Mouse (Mus musculus) lung, postnatal 0 days (tissue): ENCODE data around the gene Capn12. TPM values are rescaled to one million over a fixed set of nuclear protein-coding genes. Genes with fewer than 3 reads are reported as not detected.

ENCODE experiments used
- ATAC-seq: fragments of 200-750 bp; cut with Nextera tagmentation; 2 replicates; pipeline ENCODE4 v1.8.0; 2017; ENCODE audit warnings: moderate library complexity
- DNase-seq: peaks from one replicate; pipeline ENCODE4 v3.0.0-alpha.2; 2016; ENCODE audit warnings: low spot score
- H3K27ac ChIP-seq: fragments of 300-500 bp; sonication (generic); 2 replicates; pipeline ENCODE4 v1.5.1; 2014; ENCODE audit warnings: antibody characterized with exemption, mild to moderate bottlenecking, low read length, mixed read lengths
- H3K27me3 ChIP-seq: fragments of 300-500 bp; sonication (generic); replicated peaks from 2 replicates; pipeline ENCODE4 v1.6.1; 2014; ENCODE audit warnings: low read length, mixed read lengths; ENCODE audit not compliant: insufficient read depth
- H3K36me3 ChIP-seq: fragments of 300-500 bp; sonication (generic); 2 replicates; pipeline ENCODE4 v1.6.1; 2014; ENCODE audit warnings: low read length, mixed read lengths; ENCODE audit not compliant: insufficient read depth
- H3K4me1 ChIP-seq: fragments of 300-500 bp; sonication (generic); 2 replicates; pipeline ENCODE4 v1.6.1; 2014; ENCODE audit warnings: antibody characterized with exemption, low read depth, low read length, mixed read lengths; ENCODE audit not compliant: insufficient read depth
- H3K4me2 ChIP-seq: fragments of 300-500 bp; sonication (generic); replicated peaks from 2 replicates; pipeline ENCODE4 v1.6.1; 2014; ENCODE audit warnings: low read depth, mild to moderate bottlenecking, low read length, moderate library complexity, mixed read lengths
- H3K4me3 ChIP-seq: fragments of 300-500 bp; sonication (generic); 2 replicates; pipeline ENCODE4 v1.5.1; 2014; ENCODE audit warnings: low read depth, low read length
- H3K9ac ChIP-seq: fragments of 300-500 bp; sonication (generic); replicated peaks from 2 replicates; pipeline ENCODE4 v1.6.1; 2014; ENCODE audit warnings: low read depth, mild to moderate bottlenecking
- H3K9me3 ChIP-seq: fragments of 300-500 bp; sonication (generic); 2 replicates; pipeline ENCODE4 v1.6.1; 2016; ENCODE audit warnings: low read length, mixed read lengths
- CTCF ChIP-seq: IDR thresholded peaks from 2 replicates; pipeline ENCODE4 v1.5.1; 2016; ENCODE audit warnings: antibody characterized with exemption, mild to moderate bottlenecking
- EP300 ChIP-seq: IDR thresholded peaks from 2 replicates; pipeline ENCODE4 v1.6.1; 2016; ENCODE audit warnings: antibody characterized with exemption, mild to moderate bottlenecking, control low read depth
- WGBS: fragments of 180-500 bp; shearing (Covaris S2); extraction: QIAGEN DNeasy Blood & Tissue Kit; methylation state at CpG from one replicate; pipeline ENCODE4 v1.1.7; 2014; 5-methylcytosine and 5-hydroxymethylcytosine counted together
- polyA plus RNA-seq: library from polyadenylated mRNA; unstranded; fragments of >200 nt; fragmentation: Nextera tagmentation; extraction: Ambion mirVana; gene quantifications from 2 replicates; pipeline ENCODE4 v1.2.1, GENCODE M21; 2015

Capn12 gene
- polyA plus RNA-seq, 1 experiment from 2014 or later, result 0.33 TPM

DNA sequence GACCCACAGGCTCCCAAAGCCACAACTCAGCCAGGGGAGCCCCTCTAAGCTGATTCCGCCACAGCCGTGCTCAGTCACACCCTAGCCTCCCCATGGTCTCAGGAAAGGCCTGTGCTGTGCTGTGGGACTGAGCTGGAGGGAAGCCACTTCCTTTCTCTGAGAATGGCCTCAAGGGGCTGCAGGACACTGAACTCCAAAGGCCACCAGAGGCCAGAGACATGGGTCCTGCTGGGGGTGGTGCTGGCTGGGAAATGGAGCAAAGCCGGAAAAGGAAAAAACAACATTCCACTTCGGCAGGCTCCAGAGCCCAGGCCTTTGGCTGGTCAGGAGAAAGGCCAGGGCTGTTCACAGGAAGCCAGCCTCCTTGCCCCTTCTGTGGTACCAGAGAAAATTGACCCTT, 30.4 kb downstream of the Capn12 start:
- Histone ChIP-seq H3K4me2 (no peak overlapping the region), H3K4me1 (no peaks in the 10 kb centered on the region; the same call in 1 of the 2 replicates), H3K36me3 (peaks cover 68% of the 10 kb centered on the region), H3K9me3 (no peaks in the 10 kb centered on the region), H3K27ac (peak overlapping the region; percentile 72), H3K9ac (no peak overlapping the region), H3K4me3 (no peak overlapping the region), H3K27me3 (no peaks in the 10 kb centered on the region)
- DNase-seq, result peak; percentile 71
- ATAC-seq, result peak; percentile 92
- WGBS, result 50% methylated on average over 4 of the region's 4 CpGs
- TF ChIP-seq CTCF, result peak; percentile 64
- TF ChIP-seq EP300, result peak; percentile 73

DNA sequence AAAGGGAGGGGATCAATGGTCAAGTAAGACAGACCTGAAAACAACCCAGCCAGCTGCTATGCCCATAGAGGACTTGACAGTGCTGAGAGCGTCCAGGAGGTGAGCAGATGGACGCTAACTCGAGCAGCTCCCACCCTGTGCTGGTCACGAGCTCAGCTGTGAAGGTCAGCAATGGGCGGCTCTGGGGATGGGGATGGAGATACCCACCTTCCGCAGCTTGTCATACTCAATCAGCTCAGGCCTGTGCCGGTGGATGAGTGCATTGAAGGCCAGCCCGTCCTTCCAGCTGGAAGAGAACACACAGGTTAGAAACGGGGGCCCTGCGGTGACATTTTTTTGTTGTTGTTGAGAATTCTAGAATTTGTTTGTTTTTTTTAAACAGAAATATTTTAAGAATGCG, 31.9 kb downstream of the Capn12 start:
- TF ChIP-seq CTCF (no peak), EP300 (no peak)
- Histone ChIP-seq H3K4me3 (no peak overlapping the region), H3K4me1 (peaks cover 4% of the 10 kb centered on the region; the same call in 1 of the 2 replicates), H3K27ac (no peak overlapping the region), H3K4me2 (no peak overlapping the region), H3K9ac (no peak overlapping the region), H3K27me3 (no peaks in the 10 kb centered on the region), H3K9me3 (no peaks in the 10 kb centered on the region), H3K36me3 (peaks cover 60% of the 10 kb centered on the region)
- 82% methylated on average over 11 of the region's 11 CpGs for WGBS
- ATAC-seq (no peak), DNase-seq (no peak)

DNA sequence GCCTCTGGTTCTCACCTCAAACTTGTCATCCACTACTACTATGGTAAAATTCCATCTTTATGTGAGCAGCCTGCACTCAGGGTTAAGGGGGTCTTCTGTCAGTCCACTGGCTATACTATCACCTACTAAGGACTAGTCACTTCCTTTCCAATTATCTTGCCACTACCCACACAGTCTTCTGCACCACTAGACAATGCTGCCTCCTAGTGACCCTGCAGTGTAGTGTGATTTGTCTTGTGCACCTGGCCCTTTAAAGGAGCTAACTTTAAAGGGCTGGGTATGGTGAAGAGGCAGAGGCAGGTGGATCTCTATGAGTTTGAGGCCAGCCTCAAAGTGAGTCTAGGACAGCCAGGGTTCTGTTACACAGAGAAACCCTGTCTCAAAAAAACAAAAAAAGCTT, 35.3 kb downstream of the Capn12 start:
- no peaks in the 10 kb centered on the region for H3K27me3 ChIP-seq
- TF ChIP-seq CTCF (peak; percentile 67), EP300 (no peak)
- no peaks in the 10 kb centered on the region for H3K9me3 ChIP-seq
- ATAC-seq (no peak), DNase-seq (no peak)
- no peak overlapping the region for H3K4me3 ChIP-seq
- H3K36me3 ChIP-seq, result peaks cover 40% of the 10 kb centered on the region
- no peak overlapping the region for H3K27ac ChIP-seq
- H3K9ac ChIP-seq, result no peak overlapping the region
- H3K4me1 ChIP-seq, result peaks cover 26% of the 10 kb centered on the region; the same call in 1 of the 2 replicates
- no peak overlapping the region for H3K4me2 ChIP-seq

DNA sequence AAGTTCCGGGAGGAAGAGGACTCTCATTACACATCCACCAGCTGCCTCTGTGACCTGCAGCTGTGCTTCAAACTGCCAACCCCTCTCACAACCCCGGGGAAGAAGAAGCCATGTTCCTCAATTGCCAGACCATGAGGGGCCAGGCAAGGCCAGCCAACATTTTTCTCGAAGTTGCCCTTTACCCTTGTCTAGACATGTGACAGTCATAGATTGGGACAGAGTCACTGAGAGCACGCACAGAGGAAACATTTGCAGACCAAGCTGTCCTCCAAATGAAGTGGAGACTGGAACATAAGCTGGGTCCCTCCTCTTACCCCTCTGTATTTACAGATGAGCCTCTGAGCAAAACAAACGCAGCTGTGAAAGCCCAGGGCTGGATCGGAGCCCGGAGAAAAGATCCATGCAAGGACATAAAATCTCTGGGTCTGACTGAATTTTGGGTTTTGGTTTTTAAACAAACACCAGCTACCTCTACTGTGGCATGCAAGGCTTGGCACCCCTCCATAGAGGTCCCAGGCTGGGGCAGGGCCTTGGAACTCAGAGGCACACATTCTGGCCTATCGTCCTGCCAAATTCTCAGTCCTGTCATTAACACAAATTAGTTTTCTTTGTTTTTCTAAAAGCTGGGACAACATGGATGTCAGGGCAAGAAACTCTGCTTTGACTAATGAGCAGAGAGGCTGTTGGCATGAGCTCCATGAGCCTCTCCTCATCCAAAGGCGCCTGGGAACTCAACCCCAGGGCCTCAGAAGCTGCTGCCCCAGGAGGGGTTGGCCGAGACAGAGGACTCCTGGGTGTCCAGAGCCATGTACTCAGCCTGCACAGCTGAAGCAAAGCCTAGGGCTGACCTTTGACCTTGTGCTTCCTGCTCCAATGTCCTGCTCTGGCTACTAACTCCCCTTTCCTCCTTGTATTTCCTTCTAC, 36.5 kb downstream of the Capn12 start:
- DNase-seq (peak; percentile 88), ATAC-seq (peak; percentile 81)
- Histone ChIP-seq H3K4me1 (peaks cover 32% of the 10 kb centered on the region; the same call in 1 of the 2 replicates), H3K9ac (no peak overlapping the region), H3K27ac (peak overlapping the region; percentile 58), H3K36me3 (peaks cover 28% of the 10 kb centered on the region), H3K4me2 (no peak overlapping the region), H3K27me3 (no peaks in the 10 kb centered on the region), H3K9me3 (no peaks in the 10 kb centered on the region), H3K4me3 (no peak overlapping the region)
- no peak; the same call in 1 of the 2 replicates for TF ChIP-seq EP300
- TF ChIP-seq CTCF, result no peak
- WGBS, result 46% methylated on average over 10 of the region's 10 CpGs

DNA sequence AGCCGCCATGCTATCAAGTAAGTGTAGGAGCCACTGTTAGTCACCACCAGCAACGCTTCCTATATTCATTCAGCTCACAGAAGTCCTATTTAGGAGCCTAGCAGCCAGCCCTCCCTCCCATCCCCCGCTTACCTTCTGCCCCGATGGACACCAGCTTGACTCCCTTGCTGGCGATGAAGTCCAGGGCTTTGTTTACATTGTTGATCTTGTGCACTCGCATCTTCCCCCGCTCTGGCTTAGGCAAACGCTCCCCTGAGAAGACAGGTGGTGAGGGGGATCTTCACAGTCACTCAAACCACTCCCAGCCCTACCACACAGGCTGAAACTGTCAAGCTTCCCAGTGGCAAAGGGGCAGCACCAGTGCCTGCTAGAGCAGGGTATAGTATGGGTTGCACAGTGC, 37.3 kb downstream of the Capn12 start:
- no peaks in the 10 kb centered on the region for H3K9me3 ChIP-seq
- H3K9ac ChIP-seq, result no peak overlapping the region
- DNase-seq (no peak), ATAC-seq (no peak)
- H3K27ac ChIP-seq, result peak overlapping the region; percentile 58
- H3K4me1 ChIP-seq, result peaks cover 40% of the 10 kb centered on the region
- H3K4me3 ChIP-seq, result no peak overlapping the region
- H3K36me3 ChIP-seq, result peaks cover 20% of the 10 kb centered on the region
- 47% methylated on average over 8 of the region's 8 CpGs for WGBS
- H3K27me3 ChIP-seq, result no peaks in the 10 kb centered on the region
- TF ChIP-seq CTCF, result no peak
- no peak for TF ChIP-seq EP300
- H3K4me2 ChIP-seq, result no peak overlapping the region

DNA sequence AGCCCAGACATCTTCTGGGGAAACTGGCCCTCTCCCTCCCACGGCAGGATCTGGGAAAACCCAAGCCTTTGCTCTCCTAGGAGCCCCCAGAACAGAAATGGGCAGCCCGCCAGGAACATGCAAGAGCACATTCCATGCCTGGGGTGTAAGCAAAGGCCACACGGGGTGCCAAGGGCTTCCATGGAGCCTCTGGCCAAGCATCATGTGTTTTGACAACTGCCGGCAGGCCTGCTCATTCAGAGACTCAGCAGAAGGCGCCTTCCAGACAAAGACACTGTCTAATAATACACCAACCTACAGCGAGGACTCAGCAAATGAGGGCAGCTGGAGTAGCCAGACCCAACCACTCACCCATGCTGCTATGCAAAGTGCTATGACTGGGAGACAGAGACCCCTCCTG, 38.6 kb downstream of the Capn12 start:
- Histone ChIP-seq H3K9me3 (no peaks in the 10 kb centered on the region), H3K36me3 (peaks cover 15% of the 10 kb centered on the region), H3K4me2 (no peak overlapping the region), H3K4me1 (peaks cover 50% of the 10 kb centered on the region), H3K4me3 (no peak overlapping the region), H3K9ac (no peak overlapping the region), H3K27me3 (no peaks in the 10 kb centered on the region), H3K27ac (0 out of 2 replicates have a peak overlapping the region, but pooled peaks have one; percentile 14)
- 5% methylated on average over 6 of the region's 6 CpGs for WGBS
- TF ChIP-seq CTCF, result no peak
- TF ChIP-seq EP300, result peak; percentile 58; the same call in 1 of the 2 replicates
- peak; percentile 41 for ATAC-seq
- peak; percentile 81 for DNase-seq
